In genomic region chr1:37867056-37867455, GRCm38 (mm10) we compare ENCODE assay signal across 11 mouse cellular contexts. TPM values are rescaled to one million over a fixed set of nuclear protein-coding genes. Genes with fewer than 3 reads are reported as not detected.
DNase-seq lines count a peak whose midpoint lies in the region; ATAC-seq and TF ChIP-seq lines count a peak whose summit lies in the region.
"Had no signal": no experiment of that assay in that cellular context is flagged by ENCODE, and none has a peak within 500 bp of the region (broad histone marks: within the 10 kb centered on the region; RNA-seq: fewer than 3 reads in every experiment).

No protein-coding gene starts in this region.

- TF ChIP-seq POLR2A in brain, embryonic 14.5 days (IDR thresholded peaks at IDR 0.05; ENCODE audit: borderline replicate concordance, extremely low read depth, insufficient read depth, insufficient read length, poor library complexity, severe bottlenecking): no peak
- TF ChIP-seq POLR2A in spleen, adult 2 months (IDR thresholded peaks at IDR 0.05; ENCODE audit: low read depth, low read length): no peak

- no peak overlapping the region for H3K9ac ChIP-seq in heart, postnatal 0 days (replicated peaks; ENCODE audit: low read depth, low read length)
- no peak overlapping the region for H3K9ac ChIP-seq in heart, embryonic 12.5 days

- TF ChIP-seq EP300 in heart, postnatal 0 days (IDR thresholded peaks at IDR 0.05; ENCODE audit: low read depth): no peak

- peak; percentile 63 for TF ChIP-seq CTCF in heart, postnatal 0 days (IDR thresholded peaks at IDR 0.05; ENCODE audit: low read depth)
- TF ChIP-seq CTCF in brain, embryonic 14.5 days (IDR thresholded peaks at IDR 0.05; ENCODE audit: borderline replicate concordance, extremely low read depth, insufficient read depth, insufficient read length): peak; percentile 53; the same call in 1 of the 2 replicates
- TF ChIP-seq CTCF in spleen, adult 2 months (IDR thresholded peaks at IDR 0.05; ENCODE audit: extremely low read depth, insufficient read depth, insufficient read length, insufficient replicate concordance): peak; percentile 26; the same call in 1 of the 2 replicates

- WGBS in heart, postnatal 0 days: 67% methylated on average over 1 of the region's 1 CpGs
- WGBS in heart, embryonic 12.5 days: 66% methylated on average over 1 of the region's 1 CpGs
- WGBS in spleen, adult 2 months: 94% methylated on average over 1 of the region's 1 CpGs

- H3K9me3 ChIP-seq in heart, postnatal 0 days (replicated peaks; ENCODE audit: control insufficient read depth, low read length): no peaks in the 10 kb centered on the region
- no peaks in the 10 kb centered on the region for H3K9me3 ChIP-seq in heart, embryonic 12.5 days (replicated peaks)

- peaks cover 11% of the 10 kb centered on the region; the same call in 1 of the 2 replicates for H3K4me1 ChIP-seq in heart, postnatal 0 days (ENCODE audit: control insufficient read depth, insufficient read depth)
- peaks cover 8% of the 10 kb centered on the region for H3K4me1 ChIP-seq in heart, embryonic 12.5 days (replicated peaks)
- H3K4me1 ChIP-seq in spleen, adult 2 months (ENCODE audit: control insufficient read depth, insufficient read depth, insufficient read length): peaks cover 2% of the 10 kb centered on the region; the same call in 1 of the 2 replicates

- no peak overlapping the region for H3K27ac ChIP-seq in heart, postnatal 0 days (ENCODE audit: low read depth)
- no peak overlapping the region for H3K27ac ChIP-seq in heart, embryonic 12.5 days (ENCODE audit: poor library complexity, severe bottlenecking)
- H3K27ac ChIP-seq in spleen, adult 2 months (ENCODE audit: insufficient read depth, low read length): no peak overlapping the region

- ATAC-seq in heart, postnatal 0 days (ENCODE audit: insufficient read depth, low read depth): no peak
- no peak for ATAC-seq in heart, embryonic 12.5 days (ENCODE audit: insufficient number of reproducible peaks, low FRiP score)

- no peaks in the 10 kb centered on the region for H3K36me3 ChIP-seq in heart, postnatal 0 days (replicated peaks; ENCODE audit: control insufficient read depth, insufficient read depth, low read length)
- no peaks in the 10 kb centered on the region for H3K36me3 ChIP-seq in heart, embryonic 12.5 days
- H3K36me3 ChIP-seq in spleen, adult 2 months (ENCODE audit: control insufficient read depth, insufficient read depth, low read length): no peaks in the 10 kb centered on the region

- no peak overlapping the region for H3K4me2 ChIP-seq in heart, postnatal 0 days (ENCODE audit: low read depth, low read length)
- H3K4me2 ChIP-seq in heart, embryonic 12.5 days: no peak overlapping the region

- DNase-seq in heart, postnatal 0 days (ENCODE audit: low spot score): peak; percentile 8
- peak; percentile 45 to 53 for DNase-seq in right cerebral cortex, adult 2 months (ENCODE audit: low spot score in 2 of 2)
- DNase-seq in right cerebral cortex, adult 18-20 months: no peak
- peak; percentile 17 for DNase-seq in brain, embryonic 14.5 days (ENCODE audit: low read depth)
- peak; percentile 70 to 73 for DNase-seq in kidney, postnatal 4 days
- DNase-seq in spleen, adult 2 months (ENCODE audit: low read depth in 1 of 2, low spot score in 2 of 2): no peak
- no peak for DNase-seq in urinary bladder, adult 18-20 months (ENCODE audit: low spot score in 2 of 2)

- H3K27me3 ChIP-seq in heart, postnatal 0 days (ENCODE audit: control insufficient read depth, insufficient read depth, low read length): no peaks in the 10 kb centered on the region
- peaks cover 8% of the 10 kb centered on the region; the same call in 1 of the 2 replicates for H3K27me3 ChIP-seq in heart, embryonic 12.5 days (replicated peaks)
- no peaks in the 10 kb centered on the region for H3K27me3 ChIP-seq in spleen, adult 2 months (ENCODE audit: control insufficient read depth, insufficient read depth, low read length)

- no peak overlapping the region for H3K4me3 ChIP-seq in heart, postnatal 0 days (ENCODE audit: low read depth, low read length)
- H3K4me3 ChIP-seq in heart, embryonic 12.5 days: no peak overlapping the region
- H3K4me3 ChIP-seq in spleen, adult 2 months (ENCODE audit: extremely low read depth, insufficient read depth, insufficient read length): no peak overlapping the region

RNA-seq across cellular contexts. Expression of gene Tsga10, which starts 0.8 kb away (rescaled TPM):
- 1.5 and 3.7 TPM in 2 replicates for total RNA-seq in heart, postnatal 0 days (2014; rRNA removed; ENCODE audit: low replicate concordance)
- 3.1 and 3.6 TPM in 2 replicates for polyA plus RNA-seq in heart, postnatal 0 days (2015; fragmentation: Nextera tagmentation; extraction: Ambion mirVana)
- 5.5 TPM in 2 replicates for polyA plus RNA-seq in heart, embryonic 12.5 days (2016; fragmentation: Nextera tagmentation; extraction: Ambion mirVana)
- polyA plus RNA-seq in brain, embryonic 14.5 days (2012; rRNA removed): 16.0 and 17.6 TPM in 2 replicates
- 0.35 and 0.38 TPM in 2 replicates for polyA plus RNA-seq in spleen, adult 2 months (2012; rRNA removed)

RNA-seq across cellular contexts. Expression of gene Lipt1, which starts 4.5 kb away (rescaled TPM):
- total RNA-seq in heart, postnatal 0 days (2014; rRNA removed; ENCODE audit: low replicate concordance): 6.9 and 8.9 TPM in 2 replicates
- polyA plus RNA-seq in heart, postnatal 0 days (2015; fragmentation: Nextera tagmentation; extraction: Ambion mirVana): 10.4 and 12.0 TPM in 2 replicates
- 8.6 and 9.2 TPM in 2 replicates for polyA plus RNA-seq in heart, embryonic 12.5 days (2016; fragmentation: Nextera tagmentation; extraction: Ambion mirVana)
- polyA plus RNA-seq in brain, embryonic 14.5 days (2012; rRNA removed): 4.8 and 5.3 TPM in 2 replicates
- polyA plus RNA-seq in spleen, adult 2 months (2012; rRNA removed): 0.58 and 0.80 TPM in 2 replicates

RNA-seq across cellular contexts. Expression of gene Mitd1, which starts 23.2 kb away (rescaled TPM):
- total RNA-seq in heart, postnatal 0 days (2014; rRNA removed; ENCODE audit: low replicate concordance): 0.34 and 1.3 TPM in 2 replicates
- 8.6 and 9.0 TPM in 2 replicates for polyA plus RNA-seq in heart, postnatal 0 days (2015; fragmentation: Nextera tagmentation; extraction: Ambion mirVana)
- 9.4 and 12.5 TPM in 2 replicates for polyA plus RNA-seq in heart, embryonic 12.5 days (2016; fragmentation: Nextera tagmentation; extraction: Ambion mirVana)
- 16.5 and 19.1 TPM in 2 replicates for polyA plus RNA-seq in brain, embryonic 14.5 days (2012; rRNA removed)
- 5.6 TPM in 2 replicates for polyA plus RNA-seq in spleen, adult 2 months (2012; rRNA removed)

RNA-seq across cellular contexts. Expression of gene Mrpl30, which starts 23.2 kb away (rescaled TPM):
- total RNA-seq in heart, postnatal 0 days (2014; rRNA removed; ENCODE audit: low replicate concordance): 156 and 175 TPM in 2 replicates
- 478 and 500 TPM in 2 replicates for polyA plus RNA-seq in heart, postnatal 0 days (2015; fragmentation: Nextera tagmentation; extraction: Ambion mirVana)
- 237 and 240 TPM in 2 replicates for polyA plus RNA-seq in heart, embryonic 12.5 days (2016; fragmentation: Nextera tagmentation; extraction: Ambion mirVana)
- 118 and 120 TPM in 2 replicates for polyA plus RNA-seq in brain, embryonic 14.5 days (2012; rRNA removed)
- 18.2 and 22.6 TPM in 2 replicates for polyA plus RNA-seq in spleen, adult 2 months (2012; rRNA removed)

RNA-seq across cellular contexts. Expression of gene Lyg2, which starts 49.2 kb away (rescaled TPM):
- total RNA-seq in heart, postnatal 0 days (2014; rRNA removed; ENCODE audit: low replicate concordance): not detected in 2 replicates
- polyA plus RNA-seq in heart, postnatal 0 days (2015; fragmentation: Nextera tagmentation; extraction: Ambion mirVana): not detected in 2 replicates
- not detected in 2 replicates for polyA plus RNA-seq in heart, embryonic 12.5 days (2016; fragmentation: Nextera tagmentation; extraction: Ambion mirVana)
- polyA plus RNA-seq in brain, embryonic 14.5 days (2012; rRNA removed): 0.03 TPM in 1 of 2 replicates, not detected in the other
- not detected in 2 replicates for polyA plus RNA-seq in spleen, adult 2 months (2012; rRNA removed)
- total RNA-seq: common myeloid progenitor, adult 5-6 weeks; neutrophil, adult 5-6 weeks had no signal
- polyA plus RNA-seq: large intestine, adult 2 months had no signal

Comparison
In these comparisons a context has a peak if more than half of its experiments do, and no peak if none do; other contexts are left out.
1. DNase-seq: peak in heart, postnatal 0 days (single experiment), right cerebral cortex, adult 2 months (2 of 2), brain, embryonic 14.5 days (single experiment) and kidney, postnatal 4 days (2 of 2); none in right cerebral cortex, adult 18-20 months (single experiment), spleen, adult 2 months (0 of 2) and urinary bladder, adult 18-20 months (0 of 2).
2. Peak in every context shown above with its lines, with median percentiles within 50 percentile points of each other: CTCF ChIP-seq.